Mouse (Mus musculus) olfactory bulb, adult 2 months (tissue): ENCODE results near the gene Camkmt. TPM values are rescaled to one million over a fixed set of nuclear protein-coding genes. Genes with fewer than 3 reads are reported as not detected.

ENCODE experiments used
- H3K27ac ChIP-seq: fragments of 200-500 bp; 2 replicates; pipeline ENCODE4 v1.5.1; 2012; ENCODE audit warnings: low read depth, low read length; ENCODE audit not compliant: insufficient read depth
- H3K4me1 ChIP-seq: fragments of 200-500 bp; 2 replicates; pipeline ENCODE4 v1.6.1; 2012; ENCODE audit warnings: low read length; ENCODE audit not compliant: control insufficient read depth, insufficient read depth
- H3K4me3 ChIP-seq: fragments of 200-500 bp; 2 replicates; pipeline ENCODE4 v1.5.1; 2012; ENCODE audit warnings: mild to moderate bottlenecking, low read depth, low read length, moderate library complexity; ENCODE audit not compliant: insufficient read depth
- CTCF ChIP-seq: fragments of 200-500 bp; IDR thresholded peaks from 2 replicates; pipeline ENCODE4 v1.5.1; 2012; ENCODE audit warnings: low read depth, mild to moderate bottlenecking, low read length, moderate library complexity; ENCODE audit not compliant: insufficient read depth
- POLR2A ChIP-seq: fragments of 200-500 bp; IDR thresholded peaks from 2 replicates; pipeline ENCODE4 v1.6.1; 2012; ENCODE audit warnings: mild to moderate bottlenecking, low read depth, low read length, moderate library complexity; ENCODE audit not compliant: insufficient read depth
- WGBS: fragments of 180-500 bp; shearing (Covaris S2); methylation state at CpG from one replicate; pipeline ENCODE4 v1.1.7; 2018; 5-methylcytosine and 5-hydroxymethylcytosine counted together
- polyA plus RNA-seq: library from polyadenylated mRNA; stranded (reverse); fragments of >200 nt; gene quantifications from 2 replicates; pipeline ENCODE4 v1.2.4, GENCODE M21; 2012; ENCODE audit warnings: low replicate concordance; ENCODE audit not compliant: missing spikeins, insufficient read depth, insufficient read length

The Camkmt gene
- polyA plus RNA-seq, 1 experiment = not detected

GRCm38 (mm10) chr17:85484526-85484925, 394.2 kb downstream of the Camkmt start:
- WGBS = 57% methylated on average over 5 of the region's 5 CpGs
- no peaks in the 10 kb centered on the region; the same call in 1 of the 2 replicates for H3K4me1 ChIP-seq
- H3K27ac ChIP-seq = no peak overlapping the region
- H3K4me3 ChIP-seq = no peak overlapping the region
- TF ChIP-seq POLR2A (no peak), CTCF (no peak)

- Histone ChIP-seq H3K4me1 (no peaks in the 10 kb centered on the region; the same call in 1 of the 2 replicates), H3K27ac (no peak overlapping the region), H3K4me3 (no peak overlapping the region)
- 3% methylated on average over 30 of the region's 30 CpGs for WGBS
- no peak for TF ChIP-seq CTCF
- TF ChIP-seq POLR2A = no peak
Measured at GRCm38 (mm10) chr17:85485065-85485945, 395.0 kb downstream of the Camkmt start.

GRCm38 (mm10) chr17:85485946-85486533, 395.7 kb downstream of the Camkmt start:
- H3K4me3 ChIP-seq = no peak overlapping the region
- H3K27ac ChIP-seq = no peak overlapping the region
- TF ChIP-seq POLR2A (no peak), CTCF (no peak)
- no peaks in the 10 kb centered on the region; the same call in 1 of the 2 replicates for H3K4me1 ChIP-seq
- 3% methylated on average over 14 of the region's 14 CpGs for WGBS

GRCm38 (mm10) chr17:85486585-85487480, 396.5 kb downstream of the Camkmt start:
- Histone ChIP-seq H3K27ac (no peak overlapping the region), H3K4me3 (no peak overlapping the region), H3K4me1 (no peaks in the 10 kb centered on the region; the same call in 1 of the 2 replicates)
- 14% methylated on average over 52 of the region's 52 CpGs for WGBS
- TF ChIP-seq CTCF = no peak
- no peak for TF ChIP-seq POLR2A

GRCm38 (mm10) chr17:85487531-85487930, 397.2 kb downstream of the Camkmt start:
- Histone ChIP-seq H3K4me1 (no peaks in the 10 kb centered on the region; the same call in 1 of the 2 replicates), H3K4me3 (no peak overlapping the region), H3K27ac (no peak overlapping the region)
- TF ChIP-seq CTCF = no peak
- TF ChIP-seq POLR2A = no peak
- 78% methylated on average over 3 of the region's 3 CpGs for WGBS

GRCm38 (mm10) chr17:85488601-85489487, 398.5 kb downstream of the Camkmt start:
- H3K4me3 ChIP-seq = no peak overlapping the region
- TF ChIP-seq POLR2A = no peak
- H3K4me1 ChIP-seq = no peaks in the 10 kb centered on the region; the same call in 1 of the 2 replicates
- 33% methylated on average over 14 of the region's 14 CpGs for WGBS
- no peak overlapping the region for H3K27ac ChIP-seq

- WGBS = 42% methylated on average over 10 of the region's 10 CpGs
- H3K4me1 ChIP-seq = no peaks in the 10 kb centered on the region; the same call in 1 of the 2 replicates
- H3K4me3 ChIP-seq = no peak overlapping the region
- H3K27ac ChIP-seq = no peak overlapping the region
- no peak for TF ChIP-seq POLR2A
- no peak for TF ChIP-seq CTCF
Measured at GRCm38 (mm10) chr17:85489488-85489980, 399.2 kb downstream of the Camkmt start.

GRCm38 (mm10) chr17:85491491-85491890, 401.1 kb downstream of the Camkmt start:
- 78% methylated on average over 3 of the region's 3 CpGs for WGBS
- TF ChIP-seq CTCF = no peak
- H3K4me1 ChIP-seq = no peaks in the 10 kb centered on the region
- no peak overlapping the region for H3K4me3 ChIP-seq
- H3K27ac ChIP-seq = no peak overlapping the region
